Mouse (Mus musculus) embryo, embryonic 11.5 days (tissue): Measurements from ENCODE around the gene Adgrl3.
A peak's percentile ranks its signal among the peaks of the same experiment; 100 is the strongest.

ENCODE experiments used
- DNase-seq: peaks from one replicate; pipeline ENCODE4 v3.0.0-alpha.2; 2012; ENCODE audit warnings: low read depth, low spot score

Adgrl3 gene

DNA sequence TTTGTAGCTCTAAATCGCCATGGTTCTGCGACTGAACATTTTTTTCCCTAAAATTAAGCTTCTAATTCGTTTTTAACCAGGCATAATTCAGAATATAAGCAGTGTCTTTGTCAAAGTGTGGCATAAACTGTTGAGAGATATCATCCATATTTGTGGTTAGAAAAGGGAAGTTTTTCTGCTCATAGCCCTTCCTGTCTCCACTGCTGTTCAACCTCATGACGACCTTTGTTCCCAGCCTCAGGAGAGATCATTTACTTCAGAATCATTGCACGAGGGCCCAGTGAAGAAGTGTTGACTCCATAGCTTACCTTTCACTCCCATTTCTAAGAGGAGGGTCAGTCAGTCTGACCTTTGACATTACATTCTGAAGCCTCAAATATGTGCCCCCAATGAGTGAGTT lies 56.4 kb downstream of the Adgrl3 start:
- DNase-seq, result no peak

GRCm38 (mm10) chr5:81077031-81077430 lies 57.1 kb downstream of the Adgrl3 start:
- DNase-seq, result no peak

DNA sequence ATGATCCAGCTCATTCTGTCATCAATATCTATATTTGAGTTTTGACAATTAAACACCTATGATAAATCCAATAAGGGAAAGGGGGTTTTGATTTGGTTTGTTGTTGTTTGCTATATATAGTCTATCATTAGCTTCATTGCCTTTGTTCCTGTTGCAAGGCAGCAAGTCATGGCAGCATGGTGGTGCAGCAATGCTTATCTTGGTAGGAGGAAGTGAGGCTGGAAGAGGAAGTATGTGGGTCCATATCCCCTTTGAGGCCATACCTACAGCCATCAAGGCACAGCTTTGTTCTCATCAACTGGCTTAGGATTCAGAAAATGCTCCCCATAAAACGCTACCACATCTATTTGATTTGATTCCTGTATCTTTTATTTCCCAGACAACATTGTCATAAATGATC lies 58.1 kb downstream of the Adgrl3 start:
- DNase-seq, result no peak

DNA sequence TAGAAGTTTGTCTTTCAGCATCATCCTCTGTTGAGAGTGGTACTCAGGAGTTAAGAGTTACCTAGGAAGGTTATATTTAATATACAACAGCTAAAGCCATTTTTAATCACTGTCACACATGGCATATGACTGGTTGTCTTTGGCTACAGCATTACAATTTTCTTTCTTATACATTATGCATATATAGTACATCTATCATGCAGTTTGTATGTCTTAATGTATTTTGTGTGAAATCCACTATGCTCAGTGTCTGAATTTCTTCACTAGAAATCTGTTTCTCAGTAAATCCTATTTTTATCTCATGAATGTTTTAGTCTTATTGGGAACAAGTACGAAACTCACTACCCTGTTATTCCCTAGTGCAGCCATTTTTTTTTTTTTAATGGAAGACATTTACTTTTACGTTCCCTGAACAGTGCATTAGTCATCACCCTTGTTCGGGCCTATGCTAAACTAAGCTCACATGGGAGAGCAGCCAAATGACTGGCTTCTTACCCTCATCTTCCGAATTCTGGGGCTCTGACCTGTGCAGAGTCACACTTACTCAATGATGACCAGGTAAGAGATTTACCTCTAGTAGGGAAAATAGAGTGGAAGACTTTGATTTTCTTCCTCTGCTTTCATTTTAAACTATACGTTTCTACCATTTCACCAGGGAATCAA lies 63.9 kb downstream of the Adgrl3 start:
- no peak for DNase-seq

GRCm38 (mm10) chr5:81085152-81085551 lies 65.2 kb downstream of the Adgrl3 start:
- no peak for DNase-seq

DNA sequence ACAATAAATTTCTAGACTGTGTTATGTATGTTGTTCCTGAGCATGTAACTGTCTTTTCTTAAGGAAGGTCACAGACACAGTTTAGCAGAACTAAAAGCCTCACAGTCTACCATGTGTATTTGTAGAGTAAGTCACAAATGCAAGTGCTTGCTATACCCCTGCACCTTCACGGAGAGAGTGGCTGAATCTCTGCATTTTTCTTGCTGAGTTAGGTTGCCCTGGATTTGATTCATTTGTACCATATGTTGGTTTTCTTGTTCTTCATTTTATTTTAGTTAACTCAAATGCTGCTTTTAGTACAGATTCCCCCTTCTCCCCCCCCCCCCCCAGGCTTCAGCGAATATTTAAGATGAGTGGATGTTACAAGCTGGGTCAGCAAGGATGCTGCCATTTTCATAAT lies 68.7 kb downstream of the Adgrl3 start:
- no peak for DNase-seq

DNA sequence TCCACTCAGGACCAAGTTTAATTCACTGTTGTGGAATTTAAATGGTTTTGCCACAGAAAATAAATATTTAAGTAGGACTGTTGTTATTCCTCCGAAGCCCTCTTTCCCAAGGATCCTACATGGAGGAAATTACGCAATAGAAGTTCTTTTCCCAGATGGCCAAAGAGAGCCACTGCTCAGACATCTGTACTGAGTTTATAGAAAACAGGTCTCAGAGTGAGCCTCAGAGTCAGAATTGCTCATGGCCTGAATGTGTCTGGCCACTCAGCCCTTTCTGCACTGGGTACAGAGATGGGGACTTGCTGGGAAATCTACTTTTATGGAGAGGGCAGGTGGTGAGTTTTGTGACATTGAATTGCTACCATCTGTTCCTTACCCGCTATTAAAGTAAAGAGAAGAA lies 74.7 kb downstream of the Adgrl3 start:
- DNase-seq, result peak; percentile 5

DNA sequence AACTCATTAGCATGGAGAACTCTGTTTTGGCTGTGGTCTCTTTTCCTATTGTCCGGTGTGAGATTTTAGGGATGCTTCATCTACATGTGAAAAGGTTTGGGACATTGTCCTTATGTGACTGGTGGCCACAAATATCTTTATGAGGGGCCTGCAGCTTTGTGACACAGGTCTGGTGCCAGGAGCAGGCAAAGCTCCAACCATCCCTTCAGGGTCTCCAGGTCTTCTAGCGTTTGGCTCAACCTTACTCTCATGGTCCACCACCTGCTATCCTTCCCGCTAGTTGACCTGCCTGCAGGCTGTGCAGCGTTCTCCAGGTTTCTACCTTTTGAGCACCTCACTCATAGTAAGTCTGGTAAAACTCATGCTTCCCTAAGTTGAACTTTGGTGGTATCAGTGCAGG lies 77.2 kb downstream of the Adgrl3 start:
- DNase-seq, result no peak

DNA sequence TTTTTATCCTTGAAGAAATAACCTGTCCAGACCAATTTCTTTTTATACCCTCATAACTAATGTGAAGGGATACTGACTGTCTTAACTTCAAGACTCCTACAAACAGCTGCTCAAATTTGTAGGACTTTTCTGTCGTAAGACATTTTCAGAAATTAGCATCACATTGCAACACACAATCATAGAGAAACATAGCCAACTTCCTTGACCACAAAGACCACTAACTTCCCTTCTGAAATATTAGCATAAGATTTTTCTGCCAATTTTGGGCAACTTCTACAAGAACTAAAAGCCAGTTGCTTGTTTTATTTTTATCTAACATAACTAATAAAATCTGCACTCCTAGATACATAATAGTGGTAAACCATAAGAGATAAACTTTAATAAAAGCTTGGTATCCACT lies 87.5 kb downstream of the Adgrl3 start:
- no peak for DNase-seq

DNA sequence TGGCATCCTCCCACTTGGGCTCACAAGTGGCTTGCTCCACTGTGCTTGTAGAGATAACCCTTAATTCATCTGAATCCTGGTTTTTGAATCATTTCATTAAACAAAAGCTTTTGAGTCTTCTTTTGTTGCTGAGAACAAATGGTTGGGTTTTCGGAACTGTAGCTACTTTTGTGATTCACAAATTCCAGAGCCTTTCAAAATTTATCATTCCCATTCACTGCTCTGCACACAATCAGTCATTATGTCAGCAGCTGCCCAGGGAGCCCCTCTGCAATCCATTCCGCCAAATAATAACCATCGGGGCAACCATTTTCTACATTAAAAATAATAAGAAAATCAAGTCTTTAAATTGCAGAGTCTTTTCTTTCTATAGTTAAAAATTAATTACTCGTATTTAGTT lies 104.5 kb downstream of the Adgrl3 start:
- DNase-seq, result no peak

DNA sequence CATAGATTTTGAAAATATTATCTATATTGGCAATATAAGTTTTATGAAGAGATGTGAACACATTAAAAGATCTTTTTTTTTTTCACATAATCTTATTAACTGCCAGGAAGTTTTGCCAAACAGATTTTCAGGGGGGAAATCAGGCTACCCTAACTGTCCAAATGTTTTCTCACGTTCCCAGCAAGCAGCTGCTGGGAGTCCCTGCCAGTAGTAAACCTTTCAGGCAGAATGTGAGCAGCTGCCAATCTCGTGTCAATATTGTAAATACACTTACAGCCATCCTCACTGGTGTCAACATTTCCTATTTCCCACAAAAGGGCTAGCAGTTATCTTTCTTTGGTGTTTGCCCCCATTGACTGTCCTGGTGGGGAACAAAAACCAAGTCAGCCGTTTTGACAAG lies 107.7 kb downstream of the Adgrl3 start:
- DNase-seq, result no peak

DNA sequence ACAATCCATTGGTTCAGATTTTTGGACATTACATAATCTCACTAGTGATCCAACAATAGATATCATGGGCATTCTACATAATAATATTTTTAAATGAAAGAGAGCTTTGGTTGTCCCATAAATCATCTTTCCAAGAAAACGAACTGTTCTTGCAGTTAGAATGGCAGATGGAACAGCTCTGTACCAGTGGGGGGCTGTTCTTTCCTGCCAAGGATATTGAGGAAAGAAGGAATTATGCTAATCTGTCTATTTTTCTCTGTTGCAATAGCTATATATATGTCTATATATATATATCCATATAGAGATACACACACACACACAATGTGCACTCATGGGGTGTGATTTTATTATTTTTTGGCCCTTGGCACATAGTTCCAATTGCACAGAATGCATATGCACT lies 116.5 kb downstream of the Adgrl3 start:
- no peak for DNase-seq

GRCm38 (mm10) chr5:81155791-81156190 lies 135.9 kb downstream of the Adgrl3 start:
- no peak for DNase-seq

DNA sequence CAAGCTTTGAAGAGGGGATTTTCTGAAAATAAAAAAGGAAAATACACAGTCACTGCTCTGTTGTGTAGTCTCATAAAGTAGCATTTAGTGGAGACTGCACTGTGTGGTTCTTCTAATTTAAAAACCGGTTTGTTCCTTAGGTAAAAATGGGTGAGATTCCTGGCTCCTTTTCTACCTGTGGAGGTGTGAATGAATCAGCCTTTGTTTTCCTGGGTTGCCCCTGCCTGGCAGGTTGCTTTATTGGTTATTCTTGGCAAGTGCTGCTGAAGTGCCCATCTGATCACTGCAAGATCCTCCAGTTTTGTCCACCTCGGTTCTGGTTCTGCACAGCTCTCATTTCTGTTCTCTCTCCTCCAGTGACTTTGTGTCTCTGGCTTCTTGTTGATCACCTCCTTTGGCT lies 136.3 kb downstream of the Adgrl3 start:
- no peak for DNase-seq

GRCm38 (mm10) chr5:81156796-81157195 lies 136.9 kb downstream of the Adgrl3 start:
- no peak for DNase-seq

GRCm38 (mm10) chr5:81159013-81159412 lies 139.1 kb downstream of the Adgrl3 start:
- DNase-seq, result no peak

DNA sequence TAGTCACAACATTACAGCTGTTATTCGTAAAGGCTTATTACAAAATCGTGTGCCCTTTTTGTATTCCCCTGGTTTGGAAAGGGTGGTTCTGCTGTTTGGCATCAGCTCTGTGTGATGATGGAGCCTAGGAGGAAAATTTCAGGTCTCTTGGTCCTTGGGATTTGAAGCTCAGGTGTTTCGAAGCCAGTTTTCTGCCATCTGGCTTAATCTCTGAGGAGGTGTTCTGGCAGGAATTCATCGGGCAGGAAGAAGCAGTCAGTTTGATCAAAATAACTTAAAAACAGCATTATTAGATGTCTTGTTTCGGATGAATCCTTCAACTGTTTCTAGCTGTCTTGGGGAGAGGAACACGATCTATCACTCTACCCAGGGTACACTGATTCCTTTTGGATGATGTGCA lies 140.5 kb downstream of the Adgrl3 start:
- no peak for DNase-seq

GRCm38 (mm10) chr5:81188871-81189485 lies 169.0 kb downstream of the Adgrl3 start:
- no peak for DNase-seq

- no peak for DNase-seq
Measured at GRCm38 (mm10) chr5:81200354-81200753, 180.4 kb downstream of the Adgrl3 start.

- DNase-seq, result no peak
Measured at GRCm38 (mm10) chr5:81201885-81202284, 181.9 kb downstream of the Adgrl3 start.

GRCm38 (mm10) chr5:81218500-81219057 lies 198.6 kb downstream of the Adgrl3 start:
- no peak for DNase-seq

DNA sequence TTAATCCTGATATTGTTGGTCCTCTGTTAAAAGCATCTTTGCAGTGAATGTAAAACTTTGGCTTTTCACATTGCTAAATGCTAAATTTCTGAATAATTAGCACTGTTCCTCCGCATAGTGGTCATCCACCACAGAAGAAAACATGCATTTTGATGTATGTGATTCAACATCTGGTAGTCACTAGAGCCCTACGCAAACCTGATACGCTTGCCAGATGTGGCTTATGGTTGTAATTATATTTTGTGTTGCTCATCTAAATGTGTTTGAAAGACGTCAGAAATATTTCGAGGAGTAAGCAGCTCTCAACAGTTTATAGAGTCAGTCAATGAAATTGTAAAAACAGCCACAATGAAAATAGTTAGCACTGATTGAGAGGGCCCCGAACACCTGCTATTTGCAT lies 204.5 kb downstream of the Adgrl3 start:
- DNase-seq, result no peak

DNA sequence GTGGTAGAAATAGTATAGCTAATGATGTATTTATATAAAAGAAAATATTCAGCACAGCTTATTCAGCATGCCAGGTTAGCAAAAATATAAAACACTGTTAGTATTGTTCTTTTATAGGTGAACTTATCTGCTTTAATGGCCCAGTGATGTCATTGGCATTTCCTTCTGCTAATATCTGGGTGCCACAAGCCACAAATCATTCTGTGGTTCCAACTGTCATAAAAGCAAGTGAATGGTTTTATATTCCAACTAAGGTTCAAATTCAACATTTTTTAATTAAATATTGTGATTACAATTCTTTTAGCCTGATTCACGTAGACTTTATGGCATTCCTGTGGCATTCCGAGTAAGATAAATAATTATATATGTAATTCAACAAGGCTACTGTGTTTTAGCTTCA lies 205.5 kb downstream of the Adgrl3 start:
- DNase-seq, result no peak
